Mouse (Mus musculus) hindbrain, embryonic 13.5 days (tissue): ENCODE measurements at regions not wholly inside any gene's neighbourhood (a gene's known extent, or its start where the extent isn't known, plus 50 kb on each side); places are given as distances from the start of the nearest gene placed in this dataset.

Experiments used
- ATAC-seq: fragments of 200-750 bp; cut with Nextera tagmentation; 2 replicates; pipeline ENCODE4 v1.8.0; 2017; ENCODE audit warnings: moderate TSS enrichment; ENCODE audit not compliant: low FRiP score
- H3K27ac ChIP-seq: fragments of 300-500 bp; sonication (generic); 2 replicates; pipeline ENCODE4 v1.5.1; 2015; ENCODE audit warnings: inconsistent platforms, mild to moderate bottlenecking, moderate library complexity
- H3K27me3 ChIP-seq: fragments of 300-500 bp; sonication (generic); 2 replicates; pipeline ENCODE4 v1.6.1; 2015; ENCODE audit warnings: mild to moderate bottlenecking, inconsistent platforms
- H3K36me3 ChIP-seq: fragments of 300-500 bp; sonication (generic); 2 replicates; pipeline ENCODE4 v1.6.1; 2015; ENCODE audit warnings: mild to moderate bottlenecking, inconsistent platforms
- H3K4me1 ChIP-seq: fragments of 300-500 bp; sonication (generic); replicated peaks from 2 replicates; pipeline ENCODE4 v1.6.1; 2015; ENCODE audit warnings: inconsistent platforms
- H3K4me2 ChIP-seq: fragments of 300-500 bp; sonication (generic); 2 replicates; pipeline ENCODE4 v1.6.1; 2015; ENCODE audit warnings: inconsistent platforms, mild to moderate bottlenecking, moderate library complexity
- H3K4me3 ChIP-seq: fragments of 300-500 bp; sonication (generic); 2 replicates; pipeline ENCODE4 v1.5.1; 2015; ENCODE audit warnings: mild to moderate bottlenecking, inconsistent platforms
- H3K9ac ChIP-seq: fragments of 300-500 bp; sonication (generic); 2 replicates; pipeline ENCODE4 v1.6.1; 2015; ENCODE audit warnings: mild to moderate bottlenecking, inconsistent platforms
- H3K9me3 ChIP-seq: fragments of 300-500 bp; sonication (generic); 2 replicates; pipeline ENCODE4 v1.6.1; 2016; ENCODE audit warnings: inconsistent platforms
- WGBS: fragments of 180-500 bp; shearing (Covaris S2); methylation state at CpG from one replicate; pipeline ENCODE4 v1.1.7; 2015; 5-methylcytosine and 5-hydroxymethylcytosine counted together

DNA sequence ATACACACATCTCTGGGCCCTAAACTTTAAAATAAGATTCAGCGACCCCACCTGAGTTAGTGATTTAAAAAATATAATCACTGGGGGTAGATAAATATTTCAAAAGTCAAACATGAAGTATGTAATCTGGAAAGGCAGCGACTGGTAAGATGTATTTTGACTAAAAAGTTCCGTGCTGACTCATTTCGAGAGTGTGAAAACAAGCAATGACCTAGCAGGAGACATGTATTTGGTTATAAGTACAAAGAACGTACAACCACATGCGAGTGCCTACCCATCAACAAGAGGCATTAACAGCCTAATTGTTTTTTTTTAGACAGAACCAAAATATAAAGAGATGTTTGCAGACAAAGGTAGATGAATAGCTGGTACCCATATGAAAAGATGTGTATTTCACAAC lies 57.0 kb upstream of the Pkdcc start:
- H3K27me3 ChIP-seq = 0 out of 2 replicates have a peak, but pooled peaks cover 3% of the 10 kb centered on the region
- no peak for ATAC-seq
- no peak overlapping the region for H3K4me3 ChIP-seq
- no peak overlapping the region for H3K9ac ChIP-seq
- H3K27ac ChIP-seq = no peak overlapping the region
- no peaks in the 10 kb centered on the region for H3K36me3 ChIP-seq
- 90% methylated on average over 6 of the region's 6 CpGs for WGBS
- no peaks in the 10 kb centered on the region for H3K4me1 ChIP-seq
- no peaks in the 10 kb centered on the region for H3K9me3 ChIP-seq
- no peak overlapping the region for H3K4me2 ChIP-seq

DNA sequence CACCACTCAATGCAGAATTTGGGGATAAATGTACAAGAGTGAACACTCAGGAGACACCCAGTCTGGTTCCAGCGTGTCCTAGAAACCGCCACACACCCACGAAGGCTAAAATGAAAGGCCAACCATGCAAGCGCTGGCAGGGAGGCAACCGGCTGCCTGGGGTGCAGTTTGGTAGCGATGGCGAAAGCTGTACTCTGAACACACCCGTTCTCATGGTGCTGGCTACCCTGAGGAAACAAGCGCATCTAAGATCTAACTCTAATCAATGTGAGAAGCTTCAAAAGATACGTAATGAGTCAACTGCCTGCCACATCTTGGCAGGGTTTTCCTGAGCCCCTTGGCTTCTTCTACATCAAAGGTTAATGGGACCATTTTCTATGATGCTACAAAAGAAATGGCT lies 56.4 kb upstream of the Pkdcc start:
- no peak overlapping the region for H3K9ac ChIP-seq
- H3K4me3 ChIP-seq = no peak overlapping the region
- H3K4me2 ChIP-seq = no peak overlapping the region
- H3K27me3 ChIP-seq = 0 out of 2 replicates have a peak, but pooled peaks cover 3% of the 10 kb centered on the region
- no peak for ATAC-seq
- H3K36me3 ChIP-seq = no peaks in the 10 kb centered on the region
- no peaks in the 10 kb centered on the region for H3K9me3 ChIP-seq
- WGBS = 84% methylated on average over 10 of the region's 10 CpGs
- H3K27ac ChIP-seq = no peak overlapping the region
- 0 out of 2 replicates have a peak, but pooled peaks cover under 1% of the 10 kb centered on the region for H3K4me1 ChIP-seq

DNA sequence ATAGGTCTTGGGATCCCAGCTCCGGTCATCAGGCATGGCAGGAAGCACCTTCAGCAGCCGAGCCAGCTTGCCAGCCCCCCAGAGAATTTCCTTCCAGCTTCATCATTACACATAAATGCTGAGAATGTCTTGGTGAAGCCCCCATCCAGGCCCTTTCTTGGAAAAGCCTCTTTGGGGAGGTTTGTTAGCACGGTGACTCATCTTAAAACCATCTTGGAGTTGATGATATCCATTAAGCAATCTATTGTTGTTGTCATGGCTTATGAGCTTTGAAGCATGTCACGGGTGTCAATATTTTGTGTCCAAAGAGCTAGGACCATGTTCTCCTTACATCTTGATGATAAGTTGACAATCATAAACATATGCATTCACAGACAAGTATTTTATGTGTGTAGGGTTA lies 55.5 kb upstream of the Pkdcc start:
- Histone ChIP-seq H3K27ac (no peak overlapping the region), H3K9ac (no peak overlapping the region), H3K36me3 (no peaks in the 10 kb centered on the region), H3K9me3 (no peaks in the 10 kb centered on the region), H3K27me3 (peaks cover 8% of the 10 kb centered on the region; the same call in 1 of the 2 replicates), H3K4me3 (no peak overlapping the region), H3K4me2 (no peak overlapping the region), H3K4me1 (peaks cover 9% of the 10 kb centered on the region; the same call in 1 of the 2 replicates)
- 92% methylated on average over 4 of the region's 4 CpGs for WGBS
- no peak for ATAC-seq

DNA sequence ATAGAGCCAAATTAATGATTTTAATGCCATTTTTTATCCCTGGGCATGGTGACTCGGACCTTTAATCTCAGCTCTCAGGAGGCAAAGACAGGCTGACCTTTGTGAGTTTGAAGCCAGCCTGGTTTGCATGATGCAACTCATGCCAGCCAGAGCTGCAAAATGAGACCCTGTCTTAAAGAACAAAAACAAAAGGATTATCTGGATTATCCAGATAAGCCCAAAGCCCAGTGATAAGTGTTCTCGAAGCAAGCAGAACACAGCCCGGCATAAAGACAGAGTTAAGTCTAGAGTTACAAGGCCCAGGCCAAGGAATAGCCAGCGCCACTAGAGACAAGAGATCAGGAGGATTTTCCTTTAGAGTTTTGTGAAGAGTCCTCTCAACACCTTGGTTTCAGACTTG lies 54.8 kb upstream of the Pkdcc start:
- Histone ChIP-seq H3K9ac (no peak overlapping the region), H3K4me2 (no peak overlapping the region), H3K36me3 (no peaks in the 10 kb centered on the region), H3K9me3 (no peaks in the 10 kb centered on the region), H3K4me1 (peaks cover 11% of the 10 kb centered on the region; the same call in 1 of the 2 replicates), H3K27me3 (peaks cover 6% of the 10 kb centered on the region; the same call in 1 of the 2 replicates), H3K4me3 (no peak overlapping the region), H3K27ac (no peak overlapping the region)
- WGBS = 87% methylated on average over 4 of the region's 4 CpGs
- ATAC-seq = no peak

DNA sequence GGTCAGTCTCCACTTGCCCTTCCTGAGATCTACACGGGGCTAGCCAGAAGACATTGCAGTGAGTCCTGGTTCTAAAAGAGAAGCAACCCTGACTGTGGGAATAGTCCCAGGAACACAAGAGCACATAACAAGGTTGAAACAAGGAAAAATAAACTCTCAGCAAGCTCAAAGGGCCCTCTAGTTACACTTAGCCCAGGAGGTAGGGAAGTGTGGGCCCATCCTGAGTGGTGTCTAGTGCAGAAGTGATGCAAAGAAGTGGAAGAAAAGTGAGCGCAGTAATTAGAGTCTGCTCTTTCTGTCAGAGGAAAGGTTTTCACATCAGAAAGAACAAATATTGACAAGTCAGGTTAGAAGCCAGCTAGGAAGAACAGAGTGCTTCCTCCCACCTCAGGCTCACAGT lies 53.4 kb upstream of the Pkdcc start:
- H3K27ac ChIP-seq = no peak overlapping the region
- H3K4me3 ChIP-seq = no peak overlapping the region
- no peaks in the 10 kb centered on the region for H3K9me3 ChIP-seq
- peaks cover 19% of the 10 kb centered on the region for H3K4me1 ChIP-seq
- 75% methylated on average over 2 of the region's 2 CpGs for WGBS
- no peak for ATAC-seq
- H3K36me3 ChIP-seq = no peaks in the 10 kb centered on the region
- H3K9ac ChIP-seq = no peak overlapping the region
- H3K4me2 ChIP-seq = no peak overlapping the region
- peaks cover 8% of the 10 kb centered on the region; the same call in 1 of the 2 replicates for H3K27me3 ChIP-seq

DNA sequence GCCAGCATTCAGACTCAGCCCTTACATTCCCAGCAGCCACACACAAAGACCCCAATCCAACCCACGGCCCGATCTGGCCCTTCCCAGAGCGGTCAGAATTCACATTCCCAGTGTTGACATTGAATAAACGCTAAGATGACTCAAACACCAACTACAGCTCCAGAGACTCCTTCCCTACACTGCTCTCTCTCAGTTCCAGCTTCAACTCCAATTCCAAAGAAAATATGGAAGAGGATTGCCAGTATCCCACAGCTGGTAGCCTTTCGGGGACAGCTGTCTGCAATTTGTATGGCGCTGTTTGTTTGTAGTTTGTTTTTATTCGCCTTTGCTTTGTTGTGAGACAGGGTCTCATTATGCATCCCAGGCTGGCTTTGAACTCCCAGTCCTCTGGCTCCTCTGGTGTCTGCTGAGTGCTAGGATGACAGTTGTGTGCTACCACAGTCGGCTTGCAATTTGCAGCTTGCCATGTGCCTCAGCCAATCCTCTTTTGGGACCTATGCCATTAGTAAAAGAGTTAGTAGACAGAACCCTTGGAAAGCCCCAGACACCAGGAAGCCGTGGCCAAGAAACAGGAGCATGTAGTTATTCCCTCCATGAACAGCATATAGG lies 51.0 kb upstream of the Pkdcc start:
- 45% methylated on average over 9 of the region's 9 CpGs for WGBS
- peaks cover 24% of the 10 kb centered on the region for H3K4me1 ChIP-seq

DNA sequence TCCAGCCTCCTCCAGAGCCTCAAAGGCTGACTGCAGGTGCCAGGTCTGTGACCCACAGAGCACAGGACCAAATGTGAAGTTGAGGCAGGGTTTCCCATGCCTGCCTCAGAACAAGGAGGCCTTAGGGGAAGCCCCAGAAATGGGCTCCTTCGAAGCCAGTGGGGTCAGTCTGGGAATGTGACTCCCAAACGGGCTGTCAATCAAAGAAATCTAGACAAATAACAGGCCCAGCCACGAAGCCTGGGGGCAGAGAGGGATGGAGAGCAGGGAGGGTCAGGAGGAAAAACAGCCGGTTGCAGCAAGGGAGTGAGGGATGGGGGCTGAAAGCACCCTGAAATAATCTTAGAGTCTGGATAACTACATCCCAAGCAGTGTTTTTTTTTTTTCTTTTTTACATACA lies 50.4 kb upstream of the Pkdcc start:
- 13% methylated on average over 4 of the region's 4 CpGs for WGBS
- H3K27ac ChIP-seq = no peak overlapping the region
- no peak for ATAC-seq
- H3K9ac ChIP-seq = no peak overlapping the region
- H3K4me3 ChIP-seq = no peak overlapping the region
- H3K36me3 ChIP-seq = no peaks in the 10 kb centered on the region
- H3K4me1 ChIP-seq = peaks cover 24% of the 10 kb centered on the region
- no peak overlapping the region for H3K4me2 ChIP-seq
- H3K27me3 ChIP-seq = peaks cover 8% of the 10 kb centered on the region; the same call in 1 of the 2 replicates
- no peaks in the 10 kb centered on the region for H3K9me3 ChIP-seq

More for the DNA sequence above, 51.0 kb upstream of the Pkdcc start:
- H3K4me3 ChIP-seq = no peak overlapping the region
- H3K27me3 ChIP-seq = peaks cover 8% of the 10 kb centered on the region; the same call in 1 of the 2 replicates
- no peaks in the 10 kb centered on the region for H3K36me3 ChIP-seq
- ATAC-seq = no peak
- no peaks in the 10 kb centered on the region for H3K9me3 ChIP-seq
- no peak overlapping the region for H3K27ac ChIP-seq
- no peak overlapping the region for H3K9ac ChIP-seq
- H3K4me2 ChIP-seq = no peak overlapping the region

DNA sequence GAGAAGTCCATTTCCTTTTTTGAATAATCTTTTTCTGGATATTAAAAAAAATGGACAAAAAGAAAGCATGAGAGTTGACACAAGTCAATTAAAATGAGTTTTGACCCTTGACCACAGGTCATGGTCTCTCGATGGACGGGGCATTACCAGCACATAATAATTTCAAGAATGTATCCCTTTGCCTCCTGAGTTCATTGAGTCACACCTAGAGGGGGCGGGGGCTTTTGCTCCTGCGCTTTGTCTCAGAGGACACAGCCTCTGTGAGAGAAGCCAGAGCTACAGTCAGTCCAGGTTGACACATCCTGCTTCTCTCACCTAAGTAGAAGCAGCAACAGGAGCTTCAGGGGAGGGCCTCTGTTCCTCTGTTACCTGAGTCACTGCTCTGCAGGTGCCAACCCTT lies 50.0 kb upstream of the Pkdcc start:
- whole genome bisulfite sequencing = 69% methylated on average over 4 of the region's 4 CpGs
- H3K4me3 ChIP-seq = no peak overlapping the region
- no peak overlapping the region for H3K4me2 ChIP-seq
- peaks cover 8% of the 10 kb centered on the region; the same call in 1 of the 2 replicates for H3K27me3 ChIP-seq
- no peak for ATAC-seq
- H3K27ac ChIP-seq = no peak overlapping the region
- H3K4me1 ChIP-seq = peaks cover 24% of the 10 kb centered on the region
- no peaks in the 10 kb centered on the region for H3K9me3 ChIP-seq
- no peak overlapping the region for H3K9ac ChIP-seq
- H3K36me3 ChIP-seq = no peaks in the 10 kb centered on the region
